Mouse (Mus musculus) embryo, embryonic 11 days (tissue): ENCODE measurements around the gene Gm8947.
"Not testable (repeated sequence)": the region's sequence is repeated elsewhere in the genome, so short reads cannot be mapped to it uniquely, and the experiment has no call there.

Experiments
- DNase-seq: peaks from one replicate; pipeline ENCODE4 v3.0.0-alpha.2; 2015

The Gm8947 gene

DNA sequence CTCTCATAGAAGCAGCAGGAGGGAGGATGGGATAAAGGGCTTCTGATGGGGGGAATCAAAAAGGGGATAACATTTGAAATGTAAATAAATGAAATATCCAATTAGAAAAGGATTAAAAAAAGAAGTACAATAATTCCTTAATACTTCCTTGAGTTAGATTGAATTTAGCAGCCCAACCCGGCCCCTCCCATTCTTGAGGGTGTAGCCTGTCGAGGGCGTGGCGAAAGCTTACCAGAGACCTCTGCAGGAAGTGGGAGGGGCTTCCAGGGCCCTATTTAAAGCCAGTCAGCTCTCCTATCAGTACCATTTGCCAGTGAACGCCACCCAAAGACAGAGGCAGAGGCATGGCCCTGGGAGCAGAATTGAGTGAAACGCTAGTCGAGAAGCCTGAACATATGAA lies 9.9 kb upstream of the Gm8947 start, which contains the start of gene Gm47985:
Gene Gm47985, plus strand, starts transcription at position 272 of the 400 bp plus-strand sequence.
- not testable (repeated sequence) for DNase-seq

DNA sequence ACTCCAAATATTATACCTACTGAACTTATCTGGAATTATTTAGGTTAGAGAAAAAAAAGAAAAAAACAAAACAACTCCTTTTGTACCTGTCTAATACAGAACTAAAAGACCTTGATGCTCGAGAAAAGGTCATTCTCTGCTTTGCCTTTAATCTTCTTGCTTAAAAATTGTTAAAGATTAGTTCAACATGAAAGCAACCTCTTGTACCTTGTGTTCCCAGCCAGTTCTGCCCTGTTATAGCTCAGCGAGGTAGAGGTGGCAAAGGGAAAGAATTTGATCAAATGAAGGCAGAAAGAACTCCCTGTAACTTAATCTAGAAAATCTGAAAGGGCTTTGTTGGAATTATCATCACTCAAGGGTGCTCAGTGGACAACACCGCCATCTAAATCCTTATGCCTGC lies 6.0 kb upstream of the Gm8947 start:
- DNase-seq, result not testable (repeated sequence)

DNA sequence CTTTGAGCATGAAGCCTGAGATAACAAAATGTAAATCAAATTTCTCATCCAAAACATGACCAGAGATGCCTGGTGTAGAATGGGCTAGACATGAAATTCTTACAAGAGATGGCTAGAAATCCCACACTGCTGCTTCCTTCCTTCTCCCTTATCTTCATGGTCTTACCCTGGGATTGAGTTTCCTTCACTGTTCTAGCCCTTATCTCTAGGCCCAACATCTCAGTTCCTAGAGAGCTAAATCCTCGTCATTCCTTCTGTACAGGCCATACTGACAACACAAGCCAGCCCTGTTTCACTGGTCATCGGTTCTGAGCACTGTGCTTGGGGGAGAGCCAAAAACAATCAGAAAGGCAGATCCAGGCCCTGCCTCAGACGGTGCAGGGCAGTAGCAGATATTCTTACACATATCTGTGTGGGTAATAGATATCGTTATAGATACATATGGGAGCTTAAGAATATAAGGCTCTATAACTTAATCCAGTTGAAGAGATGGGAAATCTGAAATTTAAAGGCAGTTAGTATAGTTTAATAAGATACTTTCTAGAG lies 5.2 kb upstream of the Gm8947 start:
- DNase-seq, result not testable (repeated sequence)

GRCm38 (mm10) chr1:151188469-151188868 lies 3.7 kb upstream of the Gm8947 start:
- DNase-seq, result no peak

DNA sequence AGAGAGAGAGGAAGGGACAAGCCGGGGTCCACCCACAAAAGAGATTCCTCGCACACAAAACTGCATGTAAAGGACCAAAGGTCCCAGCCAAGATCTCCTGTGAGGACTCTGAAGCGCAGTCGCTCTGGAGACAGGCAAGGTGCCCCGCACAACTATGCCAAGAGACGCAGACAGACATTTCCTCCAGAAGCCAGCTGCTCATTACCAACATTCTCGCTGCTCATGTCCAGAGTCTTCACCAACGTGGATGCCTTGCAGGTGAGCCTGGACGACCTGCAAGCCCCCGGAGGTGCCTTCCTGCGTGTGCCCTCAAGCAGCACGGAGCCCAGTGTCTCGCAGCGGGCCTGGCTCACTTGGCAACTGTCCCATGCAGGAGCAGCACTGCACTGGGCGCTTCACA lies 563 bp downstream of the Gm8947 start:
- DNase-seq, result not testable (repeated sequence)

DNA sequence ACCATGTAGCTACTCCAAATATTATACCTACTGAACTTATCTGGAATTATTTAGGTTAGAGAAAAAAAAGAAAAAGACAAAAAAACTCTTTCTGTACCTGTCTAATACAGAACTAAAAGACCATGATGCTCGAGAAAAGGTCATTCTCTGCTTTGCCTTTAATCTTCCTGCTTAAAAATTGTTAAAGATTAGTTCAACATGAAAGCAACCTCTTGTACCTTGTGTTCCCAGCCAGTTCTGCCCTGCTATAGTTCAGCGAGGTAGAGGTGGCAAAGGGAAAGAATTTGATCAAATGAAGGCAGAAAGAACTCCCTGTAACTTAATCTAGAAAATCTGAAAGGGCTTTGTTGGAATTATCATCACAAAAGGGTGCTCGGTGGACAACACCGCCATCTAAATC lies 3.8 kb downstream of the Gm8947 start:
- not testable (repeated sequence) for DNase-seq

- not testable (repeated sequence) for DNase-seq
Observed at GRCm38 (mm10) chr1:151196690-151197089, 4.5 kb downstream of the Gm8947 start.

DNA sequence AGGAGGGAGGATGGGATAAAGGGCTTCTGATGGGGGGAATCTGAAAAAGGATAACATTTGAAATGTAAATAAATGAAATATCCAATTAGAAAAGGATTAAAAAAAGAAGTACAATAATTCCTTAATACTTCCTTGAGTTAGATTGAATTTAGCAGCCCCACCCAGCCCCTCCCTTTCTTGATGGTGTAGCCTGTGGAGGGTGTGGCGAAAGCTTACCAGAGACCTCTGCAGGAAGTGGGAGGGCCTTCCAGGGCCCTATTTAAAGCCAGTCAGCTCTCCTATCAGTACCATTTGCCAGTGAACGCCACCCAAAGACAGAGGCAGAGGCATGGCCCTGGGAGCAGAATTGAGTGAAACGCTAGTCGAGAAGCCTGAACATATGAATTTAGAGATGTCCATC lies 5.9 kb downstream of the Gm8947 start, which contains the start of gene Gm47995:
Gene Gm47995, plus strand, starts transcription at position 329 of the 400 bp plus-strand sequence.
- DNase-seq, result not testable (repeated sequence)

- DNase-seq, result not testable (repeated sequence)
Observed at GRCm38 (mm10) chr1:151200620-151201019, 8.4 kb downstream of the Gm8947 start.

DNA sequence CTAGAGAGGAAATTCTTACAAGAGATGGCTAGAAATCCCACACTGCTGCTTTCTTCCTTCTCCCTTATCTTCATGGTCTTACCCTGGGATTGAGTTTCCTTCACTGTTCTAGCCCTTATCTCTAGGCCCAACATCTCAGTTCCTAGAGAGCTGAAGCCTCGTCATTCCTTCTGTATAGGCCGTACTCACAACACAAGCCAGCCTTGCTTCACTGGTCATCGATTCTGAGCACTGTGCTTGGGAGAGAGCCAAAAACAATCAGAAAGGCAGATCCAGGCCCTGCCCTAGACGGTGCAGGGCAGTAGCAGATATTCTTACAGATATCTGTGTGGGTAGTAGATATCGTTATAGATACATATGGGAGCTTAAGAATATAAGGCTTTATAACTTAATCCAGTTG lies 10.6 kb downstream of the Gm8947 start:
- DNase-seq, result not testable (repeated sequence)

GRCm38 (mm10) chr1:151203818-151204217 lies 11.6 kb downstream of the Gm8947 start, which contains the start of gene 3110040M04Rik:
Gene 3110040M04Rik, plus strand, starts transcription at chr1:151204121.
- DNase-seq, result not testable (repeated sequence)

DNA sequence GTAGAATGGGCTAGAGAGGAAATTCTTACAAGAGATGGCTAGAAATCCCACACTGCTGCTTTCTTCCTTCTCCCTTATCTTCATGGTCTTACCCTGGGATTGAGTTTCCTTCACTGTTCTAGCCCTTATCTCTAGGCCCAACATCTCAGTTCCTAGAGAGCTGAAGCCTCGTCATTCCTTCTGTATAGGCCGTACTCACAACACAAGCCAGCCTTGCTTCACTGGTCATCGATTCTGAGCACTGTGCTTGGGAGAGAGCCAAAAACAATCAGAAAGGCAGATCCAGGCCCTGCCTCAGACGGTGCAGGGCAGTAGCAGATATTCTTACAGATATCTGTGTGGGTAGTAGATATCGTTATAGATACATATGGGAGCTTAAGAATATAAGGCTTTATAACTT lies 16.3 kb downstream of the Gm8947 start:
- DNase-seq, result not testable (repeated sequence)

DNA sequence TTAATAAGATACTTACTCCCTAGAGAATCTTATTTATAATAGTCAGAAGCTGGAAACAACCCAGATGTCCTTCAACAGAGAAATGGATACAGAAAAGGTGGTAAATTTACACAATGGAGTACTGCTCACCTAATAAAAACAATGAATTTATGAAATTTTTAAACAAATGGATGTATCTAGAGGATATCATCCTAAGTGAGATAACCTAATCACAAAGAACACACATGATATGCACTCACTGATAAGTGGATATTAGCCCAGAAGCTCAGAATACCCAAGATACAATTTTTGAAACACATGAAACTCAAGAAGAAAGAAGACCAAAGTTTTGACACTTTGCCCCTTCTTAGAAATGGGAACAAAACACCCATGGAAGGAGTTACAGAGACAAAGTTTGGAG lies 16.8 kb downstream of the Gm8947 start:
- DNase-seq, result not testable (repeated sequence)

GRCm38 (mm10) chr1:151209824-151210355 lies 17.7 kb downstream of the Gm8947 start, which contains the start of gene Gm47996:
Gene Gm47996, plus strand, starts transcription at chr1:151210131.
- DNase-seq, result not testable (repeated sequence)

- not testable (repeated sequence) for DNase-seq
Observed at GRCm38 (mm10) chr1:151211666-151212065, 19.5 kb downstream of the Gm8947 start.

DNA sequence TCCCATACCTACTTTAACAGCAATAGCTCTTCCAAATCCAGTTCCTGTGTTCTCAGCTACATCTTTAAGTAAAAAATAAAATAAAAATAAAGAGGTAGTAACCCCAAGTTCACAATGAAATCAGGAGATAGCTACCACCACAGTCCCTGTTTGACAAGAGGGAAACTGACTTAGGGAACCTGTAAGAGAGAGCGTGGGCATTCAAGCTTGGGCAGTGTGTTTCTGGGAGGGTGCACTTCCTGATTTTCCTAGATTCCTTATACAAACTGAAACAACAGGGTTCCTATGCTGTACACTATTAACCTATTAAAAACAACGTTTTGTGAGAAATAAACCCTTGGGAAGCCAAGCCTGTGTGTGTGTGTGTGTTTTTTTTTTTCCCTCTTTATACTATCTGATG lies 22.7 kb downstream of the Gm8947 start:
- DNase-seq, result no peak

DNA sequence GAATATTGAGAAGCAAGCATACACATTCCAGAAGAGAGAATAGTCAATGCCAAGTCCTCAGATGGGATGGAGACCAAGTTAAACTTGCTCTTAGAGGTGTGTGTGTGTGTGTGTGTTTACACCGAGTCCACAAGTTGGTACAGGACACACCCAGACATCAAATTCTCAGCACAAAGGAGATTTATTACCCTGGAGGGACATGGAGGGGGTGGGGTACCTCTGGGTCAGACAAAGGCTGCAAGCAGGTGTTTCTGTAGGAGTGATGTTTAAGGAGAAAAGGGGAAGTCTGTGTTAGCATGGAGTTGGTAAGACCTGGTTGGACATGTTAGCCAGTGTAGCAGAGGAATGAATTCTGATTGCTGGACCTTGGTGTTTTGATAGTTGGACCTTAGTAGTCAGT lies 23.8 kb downstream of the Gm8947 start:
- no peak for DNase-seq

- no peak for DNase-seq
Observed at GRCm38 (mm10) chr1:151216417-151216816, 24.2 kb downstream of the Gm8947 start.

- no peak for DNase-seq
Observed at GRCm38 (mm10) chr1:151219045-151219444, 26.9 kb downstream of the Gm8947 start.

- DNase-seq, result no peak
Observed at GRCm38 (mm10) chr1:151220098-151220497, 27.9 kb downstream of the Gm8947 start.

GRCm38 (mm10) chr1:151222561-151223267 lies 30.5 kb downstream of the Gm8947 start:
- DNase-seq, result no peak

DNA sequence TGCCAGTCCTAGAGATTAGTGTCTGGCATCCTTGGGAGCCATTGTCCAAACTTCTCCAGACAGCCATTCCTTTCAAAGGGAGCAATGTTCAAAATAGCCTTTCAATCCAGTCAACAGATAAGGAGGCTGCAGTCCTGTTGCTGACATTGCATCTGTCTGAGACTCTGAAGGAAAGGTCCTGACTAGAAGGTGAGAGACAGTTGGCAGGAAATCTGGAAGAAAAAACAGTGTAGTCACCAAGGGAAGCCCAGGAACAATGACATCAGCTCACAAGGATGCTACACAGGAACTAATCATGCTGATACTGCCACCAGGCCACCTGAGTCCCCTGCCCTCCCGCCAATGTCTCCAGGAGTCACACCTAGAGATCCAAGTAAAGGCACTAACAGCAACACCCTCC lies 31.2 kb downstream of the Gm8947 start:
- no peak for DNase-seq

- DNase-seq, result no peak
Observed at GRCm38 (mm10) chr1:151224536-151224935, 32.4 kb downstream of the Gm8947 start.

DNA sequence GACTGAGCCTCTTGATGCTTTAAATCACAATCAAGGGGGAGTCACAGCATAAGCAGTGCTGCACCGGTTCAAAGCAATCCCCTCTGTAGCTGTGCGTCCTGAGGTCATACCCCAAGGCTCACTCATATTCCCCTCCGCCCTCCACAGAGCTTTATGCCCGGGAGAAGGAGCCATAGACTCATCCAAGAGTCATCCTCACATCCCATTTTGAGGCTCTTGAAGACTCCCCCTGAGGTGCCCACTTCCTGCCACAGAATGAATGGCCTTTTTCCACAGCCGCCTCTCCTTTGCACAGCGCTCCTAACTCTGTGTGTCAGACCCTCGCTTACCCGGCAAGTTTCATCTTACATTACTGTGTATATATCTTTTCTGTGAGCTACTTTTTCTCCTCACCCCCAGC lies 35.3 kb downstream of the Gm8947 start:
- DNase-seq, result no peak
